Mouse (Mus musculus): Measurements from ENCODE around the gene Rnf150.

The Rnf150 gene

DNA sequence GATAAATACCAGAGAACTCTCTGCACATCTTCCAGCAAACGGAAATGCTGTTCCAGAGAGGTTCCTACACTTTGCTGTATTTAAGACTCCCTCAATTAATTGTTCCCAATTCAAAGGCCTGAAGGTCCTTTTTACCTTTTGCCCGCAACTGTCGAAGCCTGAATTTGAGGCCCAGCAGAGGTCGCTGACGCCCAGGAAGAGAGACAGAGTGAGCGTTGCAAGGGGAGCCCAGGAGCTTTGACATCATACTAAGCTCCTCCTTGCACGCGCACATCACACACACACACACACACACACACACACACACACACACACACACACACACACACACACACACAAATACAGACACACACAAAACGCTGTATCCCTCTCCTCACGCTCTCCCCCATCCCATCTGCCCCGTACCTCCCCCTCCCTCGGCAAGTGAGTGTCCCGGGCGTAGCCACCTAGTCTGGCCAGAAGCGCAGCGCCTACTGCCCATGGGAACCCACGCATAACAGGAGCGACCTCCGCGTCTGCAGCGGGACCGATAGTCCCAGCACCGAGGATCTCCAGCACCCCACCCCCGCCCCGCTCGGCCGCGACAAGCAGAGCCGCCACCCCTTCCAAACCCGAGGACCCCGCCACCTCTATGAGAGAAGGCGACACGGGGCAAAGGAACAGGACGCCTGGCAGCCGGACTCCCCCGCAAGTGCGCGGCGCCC lies at the start of gene Rnf150:
Rnf150 (plus strand) TSS at position 316 of the 704 bp plus-strand sequence.
- DNase-seq = peak; percentile 94 to 95

DNA sequence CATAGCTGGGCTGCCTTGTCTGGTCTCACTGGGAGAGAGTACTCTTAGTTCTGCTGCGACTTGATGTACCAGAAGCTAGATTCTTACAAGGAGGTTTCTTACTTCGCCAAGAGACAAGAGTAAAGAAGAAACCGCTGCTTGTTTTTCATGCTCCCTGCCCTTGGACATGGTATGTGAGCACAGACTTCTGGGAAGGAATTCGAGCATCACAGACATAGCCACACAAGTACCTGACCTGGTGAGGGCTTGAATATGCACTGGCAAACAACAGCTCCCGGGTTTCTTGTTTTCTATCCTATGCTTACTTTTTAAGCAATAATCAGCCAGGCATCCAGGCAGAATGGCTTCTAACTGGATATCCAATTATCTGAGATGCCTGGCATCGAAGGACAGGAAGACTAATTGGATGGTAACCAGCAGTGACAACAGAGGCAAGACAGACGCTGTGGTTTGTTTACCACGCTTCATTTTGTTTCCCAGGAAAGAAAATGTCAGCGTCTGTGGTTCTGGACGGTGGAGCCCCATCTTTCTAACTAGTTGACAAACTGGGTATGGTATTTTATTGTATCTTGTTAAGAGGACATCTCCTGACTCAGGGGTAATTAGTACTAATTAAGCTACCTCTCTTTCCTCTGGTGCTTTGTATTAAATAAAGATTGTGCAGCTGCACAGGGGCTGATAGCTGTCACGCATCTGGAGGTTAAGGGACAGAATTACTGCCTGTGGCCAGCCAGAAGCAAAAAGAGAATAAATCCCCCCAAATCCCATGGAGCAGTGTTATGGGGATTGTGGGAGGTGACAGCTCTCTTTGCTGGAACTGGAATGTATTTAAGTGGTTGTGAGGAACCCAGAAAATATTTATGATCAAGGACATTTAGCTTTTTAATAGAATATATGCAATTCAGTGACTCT lies 36.8 kb upstream of the Rnf150 start:
- no peak for DNase-seq

DNA sequence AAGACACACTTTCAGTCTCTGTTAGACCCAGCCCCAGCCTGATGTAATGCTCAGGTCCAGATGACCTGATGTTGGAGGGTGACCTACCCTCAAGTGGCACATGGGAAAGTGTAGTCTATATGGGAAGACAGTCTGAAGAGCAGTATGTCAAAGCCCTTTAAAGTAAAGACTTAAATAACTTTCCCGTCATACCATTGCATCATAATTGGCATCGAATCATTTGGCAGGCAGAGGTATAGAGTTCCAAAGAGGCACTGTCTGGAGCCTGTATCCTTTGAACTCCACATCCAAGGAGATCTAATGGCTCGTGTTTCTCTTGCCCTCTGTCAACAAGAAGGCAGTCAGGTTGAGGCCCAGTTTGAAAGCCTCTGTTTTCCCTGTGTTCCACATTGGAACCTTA lies 22.7 kb upstream of the Rnf150 start:
- DNase-seq = no peak

DNA sequence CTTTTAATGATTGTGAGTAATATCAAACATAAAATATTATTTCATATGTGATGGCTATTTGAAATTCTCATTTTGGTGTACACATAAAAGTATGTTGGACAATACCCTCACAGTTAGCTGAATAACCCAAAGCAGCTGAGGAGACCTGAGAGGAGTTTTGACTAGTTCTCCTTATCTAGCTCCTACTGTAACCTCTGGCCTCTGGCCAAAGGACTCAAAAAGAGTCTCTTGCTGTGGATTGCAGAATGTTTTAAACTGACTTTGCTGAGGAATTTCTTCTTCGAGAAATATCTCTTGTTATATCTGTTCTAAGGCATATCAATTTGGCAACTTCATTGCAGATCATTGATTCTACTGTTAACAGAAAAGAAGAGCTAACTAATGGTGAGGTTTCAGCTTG lies 22.2 kb upstream of the Rnf150 start:
- no peak for DNase-seq

DNA sequence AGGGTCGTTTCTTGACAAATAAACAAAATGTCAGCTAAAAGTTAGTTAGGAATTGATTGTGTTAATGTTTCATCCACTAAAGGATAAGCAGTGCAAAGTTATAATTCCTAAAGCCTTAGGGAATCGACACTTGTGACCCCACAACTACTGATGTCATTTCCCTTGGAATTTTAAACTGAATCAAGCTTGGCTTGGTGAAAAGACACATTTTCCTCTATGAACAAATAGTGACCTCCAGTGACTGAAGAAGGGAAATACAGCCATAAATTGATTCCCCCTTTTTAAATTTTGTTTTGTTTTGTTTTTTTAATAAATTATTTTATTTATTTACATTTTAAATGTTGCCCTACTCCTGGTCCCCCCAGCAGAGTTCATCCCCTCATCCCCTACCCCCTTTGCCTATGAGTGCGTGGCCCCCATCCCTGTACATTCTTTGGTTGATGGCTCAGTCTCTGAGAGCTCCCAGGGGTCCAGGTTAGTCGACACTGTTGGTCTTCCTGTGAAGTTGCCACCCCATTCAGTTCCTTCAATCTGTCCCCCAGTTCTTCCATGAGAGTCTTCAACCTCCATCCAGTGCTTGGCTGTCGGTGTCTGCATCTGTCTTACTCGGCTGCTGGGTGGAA lies 21.5 kb upstream of the Rnf150 start:
- no peak for DNase-seq

DNA sequence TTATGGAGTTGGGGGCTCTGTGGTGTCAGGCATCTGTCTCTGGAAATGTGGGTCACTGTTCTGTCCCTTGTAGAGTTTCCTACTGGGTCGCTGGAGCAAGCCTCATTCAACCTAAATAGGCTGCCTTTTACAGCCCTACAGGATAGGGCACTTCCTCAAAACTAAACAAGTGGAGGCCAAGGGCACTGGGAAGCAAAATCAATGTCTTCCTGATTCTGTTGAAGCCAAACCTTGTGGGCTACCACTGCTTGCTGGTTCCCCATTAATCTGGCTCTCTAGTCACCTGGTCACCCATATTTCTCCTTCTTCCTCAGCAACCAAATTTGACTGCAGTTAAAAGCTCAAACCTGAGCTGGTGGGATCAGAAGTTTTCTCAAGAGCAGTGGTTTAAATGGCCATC lies 19.5 kb upstream of the Rnf150 start:
- no peak for DNase-seq

DNA sequence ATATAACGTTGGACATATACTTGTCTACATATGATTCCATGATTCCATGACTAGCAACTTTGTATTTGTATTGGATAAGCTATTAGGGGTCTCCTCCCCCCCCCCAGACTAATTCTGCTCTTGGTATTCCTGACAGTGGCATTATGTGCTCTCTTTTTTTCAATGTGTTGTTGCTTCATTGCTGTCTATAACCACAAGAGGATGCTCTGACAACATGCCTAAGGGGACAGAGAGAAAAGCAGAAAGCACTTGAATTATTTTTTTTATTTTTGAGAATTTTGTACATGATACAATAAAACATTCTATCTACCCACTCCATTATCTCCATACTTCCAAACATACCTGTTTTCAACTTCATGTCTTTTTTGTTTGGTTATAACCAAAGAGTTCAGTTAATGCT lies 18.7 kb upstream of the Rnf150 start:
- DNase-seq = no peak

DNA sequence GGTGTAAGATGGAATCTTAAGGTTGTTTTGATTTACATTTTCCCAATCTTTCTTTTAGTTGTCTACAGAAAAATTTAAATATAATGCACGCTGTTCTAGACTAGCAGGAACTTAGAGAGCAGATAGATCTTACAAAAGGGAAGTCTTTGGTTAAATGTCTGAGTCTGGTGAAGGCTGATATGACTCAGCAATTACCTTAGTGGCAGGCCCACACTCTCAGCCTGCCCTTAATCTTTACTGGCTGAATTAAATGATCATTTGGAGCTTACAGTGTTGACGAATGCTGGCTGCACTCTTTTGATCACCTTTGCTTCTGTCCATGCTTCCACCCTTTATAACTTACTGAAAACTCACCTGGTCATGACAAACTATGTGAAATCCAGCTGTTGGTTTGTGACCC lies 17.1 kb upstream of the Rnf150 start:
- no peak for DNase-seq

DNA sequence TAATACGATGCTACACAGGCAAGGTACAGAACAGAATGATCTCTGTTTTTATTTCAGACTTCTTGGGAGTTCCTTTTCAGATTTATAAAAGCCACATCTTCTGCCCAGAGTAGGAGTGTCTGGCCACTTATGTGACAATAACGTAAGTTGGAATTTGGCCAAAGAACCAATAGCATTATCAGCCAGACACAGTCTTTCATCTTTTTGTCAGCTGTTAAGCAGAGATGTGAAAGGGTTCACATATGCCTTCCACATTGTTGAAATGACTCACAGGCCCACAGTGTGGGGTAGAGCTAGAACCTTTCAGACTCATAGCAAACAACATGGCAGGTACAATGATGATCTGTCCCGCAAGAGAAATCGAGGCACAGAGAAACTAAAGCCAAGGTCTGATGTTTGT lies 16.4 kb upstream of the Rnf150 start:
- DNase-seq = no peak

DNA sequence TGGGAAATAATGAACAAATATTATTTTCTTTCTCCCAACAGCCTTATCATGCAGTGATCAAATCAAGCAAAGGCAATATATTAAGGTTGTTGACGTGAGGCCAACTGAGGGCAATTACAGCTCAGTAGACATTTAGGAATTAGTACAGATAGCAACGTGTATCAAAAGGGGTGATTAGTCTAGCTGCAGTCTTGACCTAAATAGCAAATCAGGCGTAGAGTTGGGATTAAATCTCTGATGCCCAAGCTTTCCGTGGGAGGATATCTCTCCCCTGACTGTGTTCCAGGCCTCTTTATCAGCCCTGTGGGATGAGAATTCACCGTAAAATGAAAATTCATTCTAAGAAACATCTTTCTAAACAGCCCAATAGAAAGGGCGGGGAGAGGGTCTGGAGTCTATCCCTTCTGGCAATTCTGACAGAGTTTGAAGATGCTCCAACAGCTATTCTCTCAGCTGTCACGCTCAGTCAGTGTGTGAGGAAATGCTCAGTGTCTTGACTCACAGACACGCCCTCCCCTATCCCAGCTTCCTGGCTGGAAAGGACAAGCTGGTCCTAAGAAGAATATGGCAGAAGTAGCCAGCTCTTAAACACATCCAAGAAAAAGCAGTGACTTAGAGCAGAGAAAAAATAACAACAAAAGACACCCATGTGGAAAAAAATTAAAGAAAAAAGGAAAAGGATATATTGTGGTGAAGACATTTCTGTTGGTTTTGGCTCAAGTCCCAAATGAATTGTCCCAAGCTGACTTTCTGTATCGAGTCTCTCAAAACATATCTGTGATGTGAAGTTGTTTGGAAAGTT lies 4.4 kb upstream of the Rnf150 start:
- peak; percentile 59 to 65 for DNase-seq

DNA sequence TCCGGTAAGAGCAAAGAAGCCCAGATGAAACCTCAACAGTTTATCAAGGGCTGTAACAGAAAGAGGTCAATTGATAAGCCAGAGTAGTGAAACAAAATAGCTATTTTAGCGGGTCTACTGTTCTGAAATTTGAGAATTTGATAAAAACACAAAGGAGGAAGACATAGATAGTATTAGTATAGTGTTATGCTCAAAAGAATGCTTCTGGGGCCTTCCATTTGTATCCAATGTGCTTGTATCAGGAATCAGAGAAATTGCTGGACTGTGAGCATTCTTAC lies 3.9 kb upstream of the Rnf150 start:
- DNase-seq = no peak

DNA sequence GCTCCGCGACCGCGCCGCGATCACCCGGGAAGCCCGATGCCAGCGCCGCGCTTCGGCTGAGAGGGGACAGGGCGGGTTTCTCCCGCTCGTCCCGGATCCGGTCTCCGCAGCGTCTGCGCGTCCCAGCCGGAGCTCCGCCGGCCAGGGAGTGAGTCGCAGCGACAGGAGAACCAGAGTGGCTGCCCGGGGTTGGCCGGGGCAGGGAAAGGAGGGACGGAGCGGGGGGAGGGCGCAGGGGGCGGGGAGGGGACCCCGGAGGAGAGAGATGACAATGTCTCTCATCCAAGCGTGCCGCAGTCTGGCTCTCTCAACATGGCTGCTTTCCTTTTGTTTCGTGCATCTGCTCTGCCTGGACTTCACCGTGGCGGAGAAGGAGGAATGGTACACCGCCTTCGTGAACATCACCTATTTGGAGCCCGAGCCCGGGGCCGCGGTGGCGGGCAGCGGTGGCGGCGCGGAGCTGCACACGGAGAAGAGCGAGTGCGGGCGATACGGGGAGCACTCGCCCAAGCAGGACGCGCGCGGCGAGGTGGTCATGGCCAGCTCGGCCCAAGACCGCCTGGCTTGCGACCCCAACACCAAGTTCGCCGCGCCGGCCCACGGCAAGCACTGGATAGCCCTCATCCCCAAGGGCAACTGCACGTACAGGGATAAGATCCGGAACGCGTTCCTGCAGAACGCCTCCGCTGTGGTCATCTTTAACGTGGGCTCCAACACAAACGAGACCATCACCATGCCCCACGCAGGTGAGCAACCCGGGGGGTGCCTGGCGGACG lies 777 bp downstream of the Rnf150 start:
- DNase-seq = peak; percentile 80

DNA sequence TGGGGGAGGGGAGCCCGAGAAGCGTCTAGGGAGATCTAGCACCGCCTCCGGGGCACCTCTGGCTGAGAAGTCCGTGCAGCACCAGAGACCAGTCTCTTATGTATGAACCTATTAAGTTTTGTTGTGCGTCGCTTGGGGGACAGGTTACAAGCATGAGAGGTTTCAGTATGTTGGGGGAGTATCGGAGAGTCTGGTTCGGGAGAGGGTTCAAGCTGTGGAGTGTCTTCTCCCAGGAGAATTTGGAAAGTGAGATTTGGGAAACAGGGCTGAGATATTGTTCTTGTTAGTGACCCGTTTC lies 1.3 kb downstream of the Rnf150 start:
- no peak for DNase-seq

DNA sequence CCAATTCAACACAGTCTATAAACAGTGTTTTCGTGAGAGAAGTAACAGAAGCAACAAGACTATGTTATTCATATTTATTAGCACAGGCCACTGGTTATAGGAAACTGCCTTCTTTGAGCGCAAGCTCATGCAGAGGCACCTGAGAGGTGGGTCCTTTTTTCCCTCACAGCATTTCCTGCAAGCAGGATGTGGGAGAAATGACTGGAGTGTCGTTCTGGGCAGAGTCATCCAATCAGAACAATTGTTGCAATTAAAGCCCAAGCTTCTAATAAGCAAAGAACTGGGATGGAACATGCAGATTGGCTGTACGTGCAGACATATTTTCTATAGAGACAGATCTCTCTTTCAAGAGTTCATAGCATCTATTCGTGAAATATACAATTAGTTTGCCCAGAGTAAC lies 2.1 kb downstream of the Rnf150 start:
- peak; percentile 40 to 51 for DNase-seq

DNA sequence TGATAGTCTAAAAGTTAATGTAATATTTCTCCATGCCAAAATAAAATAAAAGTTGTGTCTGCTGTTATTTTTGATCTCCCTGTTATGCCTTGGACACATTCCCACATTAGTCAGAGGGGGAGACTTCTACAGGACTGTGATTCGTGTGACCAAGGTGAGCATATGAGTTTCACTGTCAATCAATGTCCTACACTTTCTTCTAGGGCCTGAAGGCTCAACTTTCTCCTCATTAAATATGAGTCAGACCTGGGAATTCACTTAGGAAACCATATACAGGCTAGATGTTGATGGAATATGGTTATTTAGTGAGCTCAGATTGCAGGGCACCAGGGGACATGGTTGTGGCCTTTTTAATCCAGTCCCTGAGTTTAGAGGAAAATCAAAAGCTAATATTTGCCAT lies 3.1 kb downstream of the Rnf150 start:
- DNase-seq = no peak

DNA sequence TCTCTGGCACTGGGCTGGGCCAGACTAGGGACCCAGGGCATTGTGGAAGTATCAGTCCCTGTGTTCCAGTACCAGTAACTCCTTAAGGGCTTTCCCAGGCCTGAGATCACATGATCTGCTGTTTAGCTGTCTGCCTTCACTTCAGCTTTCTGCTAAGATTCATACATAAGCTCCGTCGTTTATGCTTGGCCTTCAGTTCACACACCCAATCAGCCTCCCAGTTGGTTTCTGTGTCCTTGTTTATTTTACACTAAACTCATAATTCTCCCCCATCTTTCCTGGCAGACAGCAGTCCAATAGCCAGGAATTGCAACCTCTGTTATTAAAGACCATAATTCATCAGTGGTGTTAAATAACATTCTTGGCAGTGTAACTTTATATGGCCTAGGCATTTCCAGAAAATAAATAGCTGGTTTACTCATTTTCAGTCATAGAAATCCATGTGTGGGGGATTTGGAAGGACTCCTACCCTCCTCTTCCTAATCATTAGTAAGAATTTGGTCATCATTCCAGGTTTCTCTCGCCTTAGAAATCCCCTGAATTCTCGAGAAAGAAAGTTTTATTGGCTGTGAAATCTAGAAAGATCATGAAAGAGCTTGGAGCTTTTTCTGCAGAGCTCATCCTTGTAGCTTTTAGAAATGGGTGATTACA lies 7.8 kb downstream of the Rnf150 start:
- DNase-seq = no peak

DNA sequence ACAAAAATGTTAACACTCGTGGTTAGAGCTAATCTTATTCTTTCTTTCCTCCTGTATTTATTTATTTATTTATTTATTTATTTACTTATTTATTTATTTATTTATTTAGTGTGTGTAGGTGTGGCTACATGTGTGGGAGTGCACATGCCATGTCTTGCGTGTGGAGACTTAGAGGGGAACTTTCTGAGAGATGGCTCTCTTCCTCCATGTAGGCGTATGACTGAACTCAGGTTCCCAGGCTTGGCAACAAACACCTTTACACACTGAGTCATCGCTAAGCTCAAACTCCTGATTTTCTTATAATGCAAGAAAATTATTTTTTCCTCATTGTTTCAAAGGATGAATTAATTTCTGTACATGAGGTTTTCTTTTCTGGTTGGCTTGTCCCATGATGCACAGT lies 8.8 kb downstream of the Rnf150 start:
- no peak for DNase-seq

DNA sequence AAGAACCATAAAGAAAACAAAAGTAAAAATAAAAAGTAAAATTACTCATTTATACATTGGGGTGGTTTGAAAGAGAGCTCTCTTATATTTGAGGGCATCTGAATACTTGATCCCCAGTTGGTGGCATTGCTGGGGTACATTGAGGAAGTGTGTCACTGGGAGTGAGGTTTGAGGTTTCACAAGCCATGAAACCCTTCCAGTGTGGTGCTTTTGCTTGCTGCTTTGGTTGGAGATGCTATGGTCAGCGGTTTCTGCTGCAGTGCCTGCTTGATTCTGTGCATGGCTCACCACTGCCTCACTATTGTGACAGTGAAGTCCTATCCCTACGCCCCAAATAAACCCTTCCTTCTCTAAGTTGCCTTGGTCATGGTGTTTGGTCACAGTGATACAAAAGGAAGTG lies 10.9 kb downstream of the Rnf150 start:
- no peak for DNase-seq

DNA sequence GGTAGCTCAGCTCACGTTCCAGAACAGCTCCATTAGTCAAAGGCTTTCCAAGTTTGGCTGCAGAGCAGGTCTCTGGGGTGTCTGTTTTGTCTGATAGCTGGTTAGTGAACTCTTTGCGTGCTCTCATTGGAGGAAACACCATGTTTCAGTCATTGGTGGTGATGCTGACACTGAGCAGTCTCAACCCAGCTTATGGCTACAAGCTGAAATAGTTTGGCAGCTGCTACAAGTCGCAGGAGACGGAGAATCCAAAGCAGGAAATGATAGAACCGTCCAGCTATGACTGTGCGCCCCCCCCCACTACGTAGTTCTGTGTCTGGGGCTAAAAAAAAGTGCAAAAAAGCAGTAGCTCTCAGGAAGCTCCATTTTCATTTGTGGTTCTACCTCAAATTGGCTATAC lies 12.0 kb downstream of the Rnf150 start:
- DNase-seq = no peak

DNA sequence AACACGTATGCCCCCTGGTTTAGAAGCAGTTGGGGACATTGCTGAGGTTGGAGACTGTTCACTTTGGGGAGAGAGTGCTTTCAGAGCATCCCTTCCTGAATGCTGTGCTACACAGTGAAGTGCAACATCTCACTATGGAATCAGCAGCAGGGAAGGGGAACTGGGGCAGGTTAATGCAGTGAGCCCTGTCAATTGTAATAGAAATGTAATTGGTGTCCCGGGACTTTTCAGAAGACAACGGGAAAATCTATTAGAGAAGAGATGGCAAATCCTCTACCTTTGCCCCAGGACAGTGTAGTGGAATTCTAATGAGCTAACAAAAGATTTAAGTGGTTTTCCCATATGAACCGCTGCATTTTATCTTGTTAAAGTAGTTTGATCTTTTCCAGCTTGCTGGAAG lies 21.3 kb downstream of the Rnf150 start:
- no peak for DNase-seq

DNA sequence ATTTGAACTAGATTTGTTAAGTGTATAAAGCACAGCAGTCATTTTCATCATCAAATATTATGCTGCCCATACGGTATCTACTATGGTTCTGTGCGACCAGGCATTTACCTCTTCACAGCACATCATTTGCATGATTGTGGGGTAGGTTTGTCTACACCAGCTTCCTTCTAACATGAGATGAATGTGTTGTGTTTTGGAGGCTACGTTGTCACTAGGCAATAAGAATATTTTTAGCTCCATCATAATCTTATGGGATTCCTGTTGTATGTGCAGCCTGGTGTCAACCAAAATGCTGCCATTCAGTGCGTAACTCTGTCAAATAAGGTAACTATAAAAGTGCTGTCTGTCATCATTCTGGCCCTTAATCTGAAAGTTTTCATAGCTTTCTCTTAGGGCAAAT lies 24.1 kb downstream of the Rnf150 start:
- no peak for DNase-seq

DNA sequence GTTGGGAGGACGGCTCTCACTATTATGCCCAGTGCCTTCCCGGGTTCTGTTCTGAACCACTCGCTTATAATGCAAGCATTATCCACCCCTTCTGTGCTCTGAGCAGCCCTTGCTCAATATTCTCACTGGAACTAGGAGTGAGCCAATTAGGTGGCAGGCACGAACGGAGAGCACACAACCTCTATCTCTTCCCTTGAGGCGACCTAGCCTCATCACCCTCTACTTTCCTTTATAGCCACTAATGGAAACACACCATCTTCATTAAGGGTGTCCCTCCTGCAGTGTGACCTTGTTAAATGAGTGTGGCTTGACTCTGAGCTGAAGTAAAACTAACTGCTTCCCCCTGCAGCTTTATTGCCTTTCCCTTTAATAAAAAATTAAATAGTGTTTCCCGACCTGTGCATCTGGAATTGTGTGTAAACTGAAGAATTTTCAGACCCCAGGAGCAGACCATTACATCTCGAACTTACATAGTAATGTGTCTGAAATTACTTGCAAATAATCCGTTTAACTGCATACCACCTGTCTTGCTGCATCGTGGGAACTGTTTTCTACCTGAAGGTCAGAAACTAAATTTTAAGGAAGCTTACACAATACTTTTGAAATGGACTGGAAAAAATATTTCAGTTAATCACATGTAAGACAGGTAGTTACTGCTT lies 26.0 kb downstream of the Rnf150 start:
- DNase-seq = no peak

Measured in cerebellum, postnatal 14 days (tissue).